Mouse (Mus musculus): ENCODE results near the gene Ubl7.

Gene Ubl7

GRCm38 (mm10) chr9:57947381-57948030 lies 36.7 kb downstream of the Ubl7 start:
- no peak for DNase-seq (ENCODE audit: low read depth, low spot score)

- DNase-seq (ENCODE audit: low read depth, low spot score), result no peak
Observed at GRCm38 (mm10) chr9:57948333-57948931, 37.7 kb downstream of the Ubl7 start.

- no peak for DNase-seq (ENCODE audit: low read depth, low spot score)
Observed at GRCm38 (mm10) chr9:57949102-57949704, 38.4 kb downstream of the Ubl7 start.

GRCm38 (mm10) chr9:57949879-57950278 lies 39.1 kb downstream of the Ubl7 start:
- no peak for DNase-seq (ENCODE audit: low read depth, low spot score)

GRCm38 (mm10) chr9:57950519-57950918 lies 39.7 kb downstream of the Ubl7 start:
- peak; percentile 58 for DNase-seq (ENCODE audit: low read depth, low spot score)

GRCm38 (mm10) chr9:57951993-57952392 lies 41.2 kb downstream of the Ubl7 start:
- no peak for DNase-seq (ENCODE audit: low read depth, low spot score)

- no peak for DNase-seq (ENCODE audit: low read depth, low spot score)
Observed at GRCm38 (mm10) chr9:57954962-57955744, 44.4 kb downstream of the Ubl7 start.

GRCm38 (mm10) chr9:57955764-57956163 lies 45.0 kb downstream of the Ubl7 start:
- DNase-seq (ENCODE audit: low read depth, low spot score), result no peak

GRCm38 (mm10) chr9:57956196-57956837 lies 45.5 kb downstream of the Ubl7 start:
- DNase-seq (ENCODE audit: low read depth, low spot score), result no peak

- no peak for DNase-seq (ENCODE audit: low read depth, low spot score)
Observed at GRCm38 (mm10) chr9:57956838-57957236, 46.1 kb downstream of the Ubl7 start.

- DNase-seq (ENCODE audit: low read depth, low spot score), result no peak
Observed at GRCm38 (mm10) chr9:57958615-57959014, 47.8 kb downstream of the Ubl7 start.

- DNase-seq (ENCODE audit: low read depth, low spot score), result no peak
Observed at GRCm38 (mm10) chr9:57959399-57959798, 48.6 kb downstream of the Ubl7 start.

- no peak for DNase-seq (ENCODE audit: low read depth, low spot score)
Observed at GRCm38 (mm10) chr9:57959886-57960866, 49.4 kb downstream of the Ubl7 start.

GRCm38 (mm10) chr9:57961226-57961625 lies 50.4 kb downstream of the Ubl7 start:
- no peak for DNase-seq (ENCODE audit: low read depth, low spot score)

- no peak for DNase-seq (ENCODE audit: low read depth, low spot score)
Observed at GRCm38 (mm10) chr9:57961863-57962778, 51.3 kb downstream of the Ubl7 start.

- no peak for DNase-seq (ENCODE audit: low read depth, low spot score)
Observed at GRCm38 (mm10) chr9:57963249-57963997, 52.6 kb downstream of the Ubl7 start.

- DNase-seq (ENCODE audit: low read depth, low spot score), result no peak
Observed at GRCm38 (mm10) chr9:57963998-57964395, 53.2 kb downstream of the Ubl7 start.

GRCm38 (mm10) chr9:57964528-57965250 lies 53.9 kb downstream of the Ubl7 start:
- DNase-seq (ENCODE audit: low read depth, low spot score), result no peak
